Mouse (Mus musculus) MEL (cell line): ENCODE results near the gene Il3.

ENCODE experiments used
- TCF12 ChIP-seq: IDR thresholded peaks from 2 replicates; pipeline ENCODE4 v1.6.1; 2014; ENCODE audit warnings: low read depth, mild to moderate bottlenecking, inconsistent platforms, low read length, improper control_type of control experiment, moderate library complexity
- ZKSCAN1 ChIP-seq: IDR thresholded peaks from 2 replicates; pipeline ENCODE4 v1.6.1; 2012; ENCODE audit warnings: low read depth, mild to moderate bottlenecking, inconsistent platforms, low read length, improper control_type of control experiment, moderate library complexity

DNA sequence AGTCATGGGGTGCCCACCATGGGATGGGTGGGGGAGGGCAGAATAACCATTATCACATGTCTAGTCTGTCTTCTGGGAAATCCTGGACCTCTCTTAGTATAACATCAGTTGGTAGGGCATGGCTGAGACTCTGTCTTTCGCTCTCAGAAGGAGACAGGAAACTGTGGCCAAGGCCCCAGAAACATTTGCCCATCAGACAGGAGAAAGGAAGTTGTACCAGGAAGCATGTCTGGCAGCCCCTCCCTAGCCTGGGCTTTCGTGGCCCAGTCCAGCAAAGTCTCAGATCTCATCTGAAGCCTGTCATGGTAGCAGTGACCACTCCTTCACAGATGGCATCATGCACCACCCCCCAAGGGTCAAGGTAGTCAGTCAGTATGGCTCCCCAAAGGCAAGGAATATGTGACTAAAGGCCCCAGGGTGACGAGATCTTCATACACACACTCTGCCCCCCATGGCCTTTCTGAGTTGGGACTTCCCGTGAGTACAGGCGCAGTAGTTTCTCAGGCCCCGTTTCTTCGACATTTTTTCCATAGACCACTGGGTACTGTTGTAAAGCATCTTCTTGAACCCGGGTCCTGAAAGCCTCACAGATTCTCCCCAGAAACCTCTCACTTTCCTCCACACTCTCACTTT lies 20.9 kb upstream of the Il3 start:
- TF ChIP-seq TCF12: no peak
- no peak for TF ChIP-seq ZKSCAN1
